Mouse (Mus musculus) midbrain, embryonic 12.5 days (tissue): ENCODE results near the gene Madcam1. TPM values are rescaled to one million over a fixed set of nuclear protein-coding genes. Genes with fewer than 3 reads are reported as not detected.

Experiments used
- ATAC-seq: fragments of 200-750 bp; cut with Nextera tagmentation; 2 replicates; pipeline ENCODE4 v1.8.0; 2017; ENCODE audit warnings: low read depth, moderate TSS enrichment, moderate library complexity; ENCODE audit not compliant: low FRiP score
- H3K27ac ChIP-seq: fragments of 300-500 bp; sonication (generic); replicated peaks from 2 replicates; pipeline ENCODE4 v1.5.1; 2016; ENCODE audit warnings: mild to moderate bottlenecking
- H3K27me3 ChIP-seq: fragments of 300-500 bp; sonication (generic); 2 replicates; pipeline ENCODE4 v1.6.1; 2016; ENCODE audit warnings: mild to moderate bottlenecking
- H3K36me3 ChIP-seq: fragments of 300-500 bp; sonication (generic); 2 replicates; pipeline ENCODE4 v1.6.1; 2016
- H3K4me1 ChIP-seq: fragments of 300-500 bp; sonication (generic); 2 replicates; pipeline ENCODE4 v1.6.1; 2016
- H3K4me2 ChIP-seq: fragments of 300-500 bp; sonication (generic); replicated peaks from 2 replicates; pipeline ENCODE4 v1.6.1; 2016; ENCODE audit warnings: mild to moderate bottlenecking, moderate library complexity
- H3K4me3 ChIP-seq: fragments of 300-500 bp; sonication (generic); 2 replicates; pipeline ENCODE4 v1.5.1; 2016; ENCODE audit warnings: mild to moderate bottlenecking
- H3K9ac ChIP-seq: fragments of 300-500 bp; sonication (generic); replicated peaks from 2 replicates; pipeline ENCODE4 v1.6.1; 2016; ENCODE audit warnings: mild to moderate bottlenecking, moderate library complexity
- H3K9me3 ChIP-seq: fragments of 300-500 bp; sonication (generic); 2 replicates; pipeline ENCODE4 v1.6.1; 2016; ENCODE audit warnings: mild to moderate bottlenecking
- WGBS: fragments of 180-500 bp; shearing (Covaris S2); methylation state at CpG from one replicate; pipeline ENCODE4 v1.1.7; 2016; 5-methylcytosine and 5-hydroxymethylcytosine counted together
- polyA plus RNA-seq: library from polyadenylated mRNA; unstranded; fragments of >200 nt; fragmentation: Nextera tagmentation; extraction: Ambion mirVana; gene quantifications from 2 replicates; pipeline ENCODE4 v1.2.1, GENCODE M21; 2016

The Madcam1 gene
- polyA plus RNA-seq, 1 experiment from 2014 or later, result 1.7 TPM

DNA sequence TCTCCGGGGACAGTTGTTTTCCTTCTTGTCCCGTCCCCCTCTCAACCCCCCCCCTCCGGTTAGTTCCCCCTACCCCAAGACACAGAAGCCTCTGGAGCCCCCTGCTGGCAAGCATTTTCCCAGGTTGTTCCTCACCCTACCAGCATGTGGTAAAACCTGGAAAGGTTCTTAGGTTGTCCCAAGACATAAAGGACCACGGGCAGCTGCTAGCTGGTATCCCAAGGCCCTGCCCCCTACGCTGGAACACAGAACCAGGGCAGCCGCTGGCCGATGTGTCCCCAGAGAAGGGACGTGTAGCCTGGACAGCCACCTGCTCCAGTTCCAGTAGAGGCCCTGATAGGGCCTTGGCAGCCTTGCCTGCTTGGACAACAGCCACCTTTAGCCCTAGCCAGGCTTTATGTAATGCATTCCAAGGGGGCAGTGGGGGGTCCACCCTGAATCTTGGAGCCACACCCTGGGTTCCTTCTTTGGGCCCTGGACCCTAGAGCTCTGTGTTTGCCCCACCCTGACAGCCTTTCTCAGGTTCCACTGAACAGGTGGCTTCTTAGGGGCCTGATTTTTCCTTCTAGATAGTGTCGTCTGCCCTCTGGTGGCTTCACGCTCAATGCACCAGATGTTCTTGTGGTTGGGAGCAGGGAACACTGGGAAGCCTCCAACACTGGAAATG lies 18.7 kb downstream of the Madcam1 start:
- ATAC-seq, result no peak
- H3K27ac ChIP-seq, result no peak overlapping the region

DNA sequence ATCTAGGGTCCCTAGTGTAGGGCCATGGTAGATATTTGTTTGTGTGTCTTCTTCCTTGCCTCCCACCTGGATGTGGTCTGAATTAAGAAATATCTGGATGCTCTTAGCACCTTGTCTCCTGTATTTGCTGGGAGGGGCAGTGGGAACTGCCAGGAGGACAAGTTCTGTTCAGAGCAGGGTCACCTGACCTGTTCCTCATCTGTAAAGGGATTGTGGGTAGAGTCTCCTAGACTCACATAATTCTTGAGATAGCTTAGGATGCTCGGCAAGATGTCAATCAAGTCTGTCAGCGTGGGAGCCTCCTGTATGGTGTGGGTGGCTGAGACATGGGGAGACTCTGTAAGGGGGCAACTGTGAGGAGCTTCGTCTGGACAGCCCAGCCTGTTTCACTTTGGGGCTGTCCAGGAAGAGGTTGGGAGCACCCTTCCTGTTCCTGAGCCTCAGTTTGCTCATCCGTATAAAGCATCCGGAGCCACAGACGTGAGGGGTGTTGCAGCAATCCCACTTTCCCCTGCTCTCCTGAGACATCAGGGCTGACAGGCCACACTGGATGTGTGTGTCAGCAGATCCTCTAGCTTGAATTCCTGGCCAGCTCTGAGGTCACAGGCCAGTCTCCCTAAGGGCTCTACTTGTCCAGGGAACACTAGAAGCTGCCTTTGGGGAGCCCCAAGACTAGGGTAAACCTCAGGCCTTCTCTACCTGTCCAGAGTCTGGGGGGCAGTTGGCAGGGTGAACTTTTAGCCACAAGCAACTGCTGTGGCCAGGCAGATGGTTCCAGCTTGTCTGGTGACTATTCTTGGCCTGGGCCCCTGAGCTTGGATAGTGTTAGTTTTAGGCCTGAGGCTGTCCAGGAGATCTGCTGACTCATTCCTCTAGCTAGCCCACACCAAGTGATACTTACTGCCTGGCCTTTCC lies 19.6 kb downstream of the Madcam1 start:
- peak overlapping the region; percentile 87; the same call in 1 of the 2 replicates for H3K9ac ChIP-seq
- peak overlapping the region; percentile 92 for H3K4me3 ChIP-seq
- H3K27me3 ChIP-seq, result peaks cover 3% of the 10 kb centered on the region; the same call in 1 of the 2 replicates
- H3K9me3 ChIP-seq, result no peaks in the 10 kb centered on the region
- H3K4me1 ChIP-seq, result peaks cover 23% of the 10 kb centered on the region
- H3K27ac ChIP-seq, result no peak overlapping the region
- peak overlapping the region; percentile 83 for H3K4me2 ChIP-seq
- H3K36me3 ChIP-seq, result peaks cover 50% of the 10 kb centered on the region
- ATAC-seq, result no peak
- 87% methylated on average over 6 of the region's 6 CpGs for WGBS

More for the DNA sequence above, 18.7 kb downstream of the Madcam1 start:
- Histone ChIP-seq H3K4me1 (peaks cover 23% of the 10 kb centered on the region), H3K4me2 (peak overlapping the region; percentile 83), H3K9me3 (no peaks in the 10 kb centered on the region), H3K9ac (peak overlapping the region; percentile 87), H3K4me3 (peak overlapping the region; percentile 92), H3K36me3 (peaks cover 40% of the 10 kb centered on the region), H3K27me3 (peaks cover 3% of the 10 kb centered on the region; the same call in 1 of the 2 replicates)
- WGBS, result 7% methylated on average over 10 of the region's 10 CpGs

DNA sequence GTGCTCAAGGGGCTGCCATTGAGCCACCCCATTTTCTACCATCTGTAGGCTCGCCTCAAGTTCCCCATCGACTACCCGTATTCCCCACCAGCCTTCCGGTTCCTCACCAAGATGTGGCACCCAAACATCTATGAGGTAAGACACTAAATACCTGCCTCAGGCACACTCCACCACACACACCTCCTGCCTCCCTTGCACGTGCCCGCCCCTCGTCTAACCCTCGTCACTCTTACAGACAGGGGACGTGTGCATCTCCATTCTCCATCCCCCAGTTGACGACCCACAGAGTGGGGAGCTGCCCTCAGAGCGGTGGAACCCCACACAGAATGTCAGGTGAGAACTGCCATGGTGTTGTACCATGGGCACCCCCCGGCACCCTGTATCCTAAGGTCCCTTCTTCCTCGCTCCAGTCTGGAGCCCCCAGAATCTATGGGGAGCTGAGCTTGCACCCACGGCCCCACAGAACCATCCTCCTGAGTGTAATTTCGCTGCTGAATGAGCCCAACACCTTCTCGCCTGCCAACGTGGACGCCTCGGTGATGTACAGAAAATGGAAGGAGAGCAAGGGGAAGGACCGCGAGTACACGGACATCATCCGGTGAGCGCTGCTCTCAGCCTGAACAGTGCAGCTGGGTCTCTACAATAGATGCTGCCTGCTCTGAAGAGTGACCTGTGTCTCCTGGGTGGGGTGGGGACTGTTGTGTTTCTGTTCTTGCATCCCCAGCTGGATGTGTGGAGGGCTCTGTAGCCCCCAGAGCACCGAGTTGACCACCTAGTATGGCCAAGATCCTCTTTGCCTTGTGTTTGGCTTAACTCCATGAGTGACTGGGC lies 20.6 kb downstream of the Madcam1 start:
- no peak for ATAC-seq
- 0 out of 2 replicates have a peak overlapping the region, but pooled peaks have one; percentile 1 for H3K4me3 ChIP-seq
- no peak overlapping the region for H3K9ac ChIP-seq
- no peak overlapping the region for H3K4me2 ChIP-seq
- no peak overlapping the region for H3K27ac ChIP-seq
- 0 out of 2 replicates have a peak, but pooled peaks cover 3% of the 10 kb centered on the region for H3K27me3 ChIP-seq
- H3K36me3 ChIP-seq, result peaks cover 55% of the 10 kb centered on the region
- WGBS, result 91% methylated on average over 25 of the region's 25 CpGs
- peaks cover 23% of the 10 kb centered on the region for H3K4me1 ChIP-seq
- no peaks in the 10 kb centered on the region for H3K9me3 ChIP-seq

DNA sequence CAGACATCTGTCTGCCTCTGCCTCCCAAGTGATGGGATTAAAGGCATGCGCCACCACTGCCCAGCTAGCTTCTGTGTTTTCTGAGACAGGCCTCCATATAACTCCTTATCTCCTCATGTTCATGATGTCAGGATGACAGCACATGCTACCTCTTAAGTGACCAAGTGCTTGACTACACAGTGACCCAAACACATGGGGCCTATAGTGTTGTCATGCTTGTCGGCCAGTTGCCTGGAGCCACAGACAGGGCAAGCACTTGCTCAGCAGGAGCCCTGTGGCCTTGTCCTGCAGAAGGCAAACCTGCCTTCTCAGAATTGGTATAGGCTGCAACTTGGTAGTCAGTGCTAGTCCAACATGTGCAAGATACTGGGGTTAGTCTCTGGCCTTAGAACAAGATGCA lies 21.9 kb downstream of the Madcam1 start:
- Histone ChIP-seq H3K27me3 (no peaks in the 10 kb centered on the region), H3K9ac (no peak overlapping the region), H3K4me2 (no peak overlapping the region), H3K4me1 (peaks cover 18% of the 10 kb centered on the region), H3K9me3 (no peaks in the 10 kb centered on the region), H3K4me3 (no peak overlapping the region), H3K27ac (no peak overlapping the region), H3K36me3 (peaks cover 55% of the 10 kb centered on the region)
- ATAC-seq, result no peak
- 93% methylated on average over 2 of the region's 2 CpGs for WGBS

DNA sequence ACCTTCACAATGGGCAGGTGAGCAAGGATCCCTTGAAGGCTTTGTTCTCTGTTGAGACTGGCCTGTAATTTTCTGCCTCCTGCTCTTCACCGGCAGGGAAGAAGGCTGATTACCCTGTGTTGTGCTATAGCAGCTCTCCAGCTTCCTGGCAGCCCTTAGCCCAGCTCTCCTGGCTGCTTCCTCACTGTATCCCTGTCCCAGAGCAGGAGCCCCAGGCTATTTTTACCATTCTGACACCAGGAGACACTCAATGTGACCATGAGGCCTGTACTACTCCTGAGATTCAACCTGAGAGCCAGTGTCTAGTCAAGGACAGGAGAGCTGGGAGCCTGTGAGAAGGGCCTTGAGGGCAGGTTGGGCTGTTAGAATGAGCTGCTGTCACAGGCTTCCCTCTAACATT lies 22.3 kb downstream of the Madcam1 start:
- 85% methylated on average over 1 of the region's 1 CpGs for WGBS
- H3K9me3 ChIP-seq, result no peaks in the 10 kb centered on the region
- H3K4me1 ChIP-seq, result peaks cover 17% of the 10 kb centered on the region
- H3K36me3 ChIP-seq, result peaks cover 55% of the 10 kb centered on the region
- H3K27ac ChIP-seq, result no peak overlapping the region
- H3K9ac ChIP-seq, result no peak overlapping the region
- H3K4me3 ChIP-seq, result no peak overlapping the region
- no peak for ATAC-seq
- no peaks in the 10 kb centered on the region for H3K27me3 ChIP-seq
- H3K4me2 ChIP-seq, result no peak overlapping the region

DNA sequence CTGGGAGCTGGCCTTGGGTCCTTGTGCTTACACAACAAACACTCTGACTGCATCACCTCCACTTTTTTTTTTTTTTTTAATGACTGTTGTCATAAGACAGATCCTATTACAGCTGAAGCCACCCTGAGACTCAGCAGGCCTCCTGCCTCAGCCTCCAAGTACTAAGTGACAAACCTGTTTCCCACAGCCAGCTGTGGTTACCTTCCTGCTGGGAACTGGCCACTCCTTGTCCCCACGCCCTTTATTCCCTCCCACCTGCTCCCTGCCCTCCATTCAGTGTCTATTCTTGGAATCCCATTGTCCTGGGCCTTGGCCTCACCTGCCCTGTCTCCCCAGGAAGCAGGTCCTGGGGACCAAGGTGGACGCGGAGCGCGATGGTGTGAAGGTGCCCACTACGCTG lies 23.2 kb downstream of the Madcam1 start:
- H3K36me3 ChIP-seq, result peaks cover 55% of the 10 kb centered on the region
- WGBS, result 97% methylated on average over 6 of the region's 6 CpGs

DNA sequence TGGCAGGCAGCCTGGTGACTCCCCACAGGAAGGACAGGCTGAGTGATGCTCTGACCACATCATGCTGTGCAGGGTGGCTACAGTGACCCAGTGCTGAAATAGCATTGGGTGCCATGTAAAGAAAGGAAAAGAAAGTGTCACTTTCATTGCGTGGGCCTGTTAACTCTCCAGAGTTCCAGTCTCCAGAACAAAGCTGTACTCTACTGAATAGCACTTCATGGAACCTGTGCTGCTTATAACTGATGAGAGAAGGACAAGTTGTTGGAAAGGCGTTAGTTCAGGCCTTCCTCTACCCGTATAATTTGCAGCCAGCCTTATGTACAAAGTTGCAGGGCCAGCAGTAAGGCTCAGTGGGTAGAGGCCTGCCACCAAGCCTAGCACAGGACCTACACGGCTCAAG lies 24.4 kb downstream of the Madcam1 start, which contains the start of gene Gzmm:
TSS of gene Gzmm (plus strand) at position 301 of the 400 bp plus-strand sequence.
- peaks cover 55% of the 10 kb centered on the region for H3K36me3 ChIP-seq
- no peak within 1 kb of the TSS for H3K27ac ChIP-seq
- peaks cover 6% of the 10 kb centered on the region; the same call in 1 of the 2 replicates for H3K9me3 ChIP-seq
- H3K9ac ChIP-seq, result no peak within 1 kb of the TSS
- no peak for ATAC-seq
- H3K4me1 ChIP-seq, result peaks cover 6% of the 10 kb centered on the region
- H3K4me2 ChIP-seq, result no peak within 1 kb of the TSS
- H3K27me3 ChIP-seq, result no peaks in the 10 kb centered on the region
- WGBS, result 80% methylated on average over 4 of the region's 4 CpGs
- no peak within 1 kb of the TSS for H3K4me3 ChIP-seq

More for the DNA sequence above, 23.2 kb downstream of the Madcam1 start:
- Histone ChIP-seq H3K27ac (no peak overlapping the region), H3K4me1 (peaks cover 17% of the 10 kb centered on the region), H3K27me3 (no peaks in the 10 kb centered on the region), H3K9ac (no peak overlapping the region), H3K9me3 (peaks cover 6% of the 10 kb centered on the region; the same call in 1 of the 2 replicates), H3K4me2 (no peak overlapping the region), H3K4me3 (no peak overlapping the region)
- no peak for ATAC-seq

DNA sequence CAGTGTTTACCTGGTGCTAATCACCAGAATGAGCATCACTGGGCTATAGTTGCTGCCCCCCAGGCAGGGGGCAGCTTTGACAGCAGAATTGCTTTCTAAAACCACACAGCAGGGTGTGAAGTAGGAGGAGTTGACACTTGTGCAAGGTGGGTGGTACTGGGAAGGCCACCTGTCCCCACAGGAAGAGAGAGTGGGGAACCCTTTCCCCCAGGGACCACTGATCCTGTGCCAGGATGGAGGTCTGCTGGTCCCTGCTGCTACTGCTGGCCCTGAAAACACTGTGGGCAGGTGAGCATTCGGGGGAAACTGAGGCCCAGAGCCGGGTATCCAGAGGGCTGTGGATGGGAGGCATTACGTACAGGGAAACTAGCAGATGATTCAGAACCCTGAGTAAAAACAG lies 24.8 kb downstream of the Madcam1 start:
- peaks cover 53% of the 10 kb centered on the region for H3K36me3 ChIP-seq
- no peak overlapping the region for H3K27ac ChIP-seq
- H3K27me3 ChIP-seq, result no peaks in the 10 kb centered on the region
- 93% methylated on average over 3 of the region's 3 CpGs for WGBS
- H3K9me3 ChIP-seq, result peaks cover 6% of the 10 kb centered on the region; the same call in 1 of the 2 replicates
- H3K4me1 ChIP-seq, result peaks cover 1% of the 10 kb centered on the region; the same call in 1 of the 2 replicates
- H3K4me2 ChIP-seq, result no peak overlapping the region
- no peak for ATAC-seq
- no peak overlapping the region for H3K4me3 ChIP-seq
- H3K9ac ChIP-seq, result no peak overlapping the region

DNA sequence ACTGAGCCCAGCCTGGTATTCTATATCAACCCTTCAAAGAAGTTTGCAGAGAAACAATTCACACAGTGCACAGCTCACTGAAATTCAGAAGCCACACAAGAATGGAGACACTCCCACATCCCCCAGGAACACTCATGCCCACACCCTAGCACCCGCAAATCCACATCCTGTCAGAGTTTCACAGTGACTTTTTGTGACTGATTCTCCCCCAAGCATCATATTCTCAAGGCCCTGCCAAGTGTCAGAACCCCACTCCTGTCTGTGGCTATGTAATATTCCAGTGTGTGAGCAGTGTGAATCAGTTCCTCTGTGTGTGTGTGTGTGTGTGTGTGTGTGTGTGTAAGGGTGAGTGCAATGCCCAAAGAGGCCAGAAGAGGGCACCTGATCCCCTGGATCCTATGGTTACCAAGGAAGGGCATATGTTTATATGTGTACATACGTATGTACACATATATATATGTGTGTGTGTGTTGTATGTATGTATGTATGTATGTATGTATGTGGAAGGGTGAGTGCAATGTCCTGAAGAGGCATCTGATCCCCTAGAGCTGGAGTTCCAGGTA lies 27.7 kb downstream of the Madcam1 start:
- Histone ChIP-seq H3K9me3 (peaks cover 6% of the 10 kb centered on the region; the same call in 1 of the 2 replicates), H3K36me3 (peaks cover 25% of the 10 kb centered on the region), H3K4me1 (no peaks in the 10 kb centered on the region; the same call in 1 of the 2 replicates), H3K9ac (no peak overlapping the region), H3K4me2 (no peak overlapping the region), H3K4me3 (no peak overlapping the region), H3K27ac (no peak overlapping the region), H3K27me3 (no peaks in the 10 kb centered on the region)
- no peak for ATAC-seq
- WGBS, result 100% methylated on average over 2 of the region's 2 CpGs

DNA sequence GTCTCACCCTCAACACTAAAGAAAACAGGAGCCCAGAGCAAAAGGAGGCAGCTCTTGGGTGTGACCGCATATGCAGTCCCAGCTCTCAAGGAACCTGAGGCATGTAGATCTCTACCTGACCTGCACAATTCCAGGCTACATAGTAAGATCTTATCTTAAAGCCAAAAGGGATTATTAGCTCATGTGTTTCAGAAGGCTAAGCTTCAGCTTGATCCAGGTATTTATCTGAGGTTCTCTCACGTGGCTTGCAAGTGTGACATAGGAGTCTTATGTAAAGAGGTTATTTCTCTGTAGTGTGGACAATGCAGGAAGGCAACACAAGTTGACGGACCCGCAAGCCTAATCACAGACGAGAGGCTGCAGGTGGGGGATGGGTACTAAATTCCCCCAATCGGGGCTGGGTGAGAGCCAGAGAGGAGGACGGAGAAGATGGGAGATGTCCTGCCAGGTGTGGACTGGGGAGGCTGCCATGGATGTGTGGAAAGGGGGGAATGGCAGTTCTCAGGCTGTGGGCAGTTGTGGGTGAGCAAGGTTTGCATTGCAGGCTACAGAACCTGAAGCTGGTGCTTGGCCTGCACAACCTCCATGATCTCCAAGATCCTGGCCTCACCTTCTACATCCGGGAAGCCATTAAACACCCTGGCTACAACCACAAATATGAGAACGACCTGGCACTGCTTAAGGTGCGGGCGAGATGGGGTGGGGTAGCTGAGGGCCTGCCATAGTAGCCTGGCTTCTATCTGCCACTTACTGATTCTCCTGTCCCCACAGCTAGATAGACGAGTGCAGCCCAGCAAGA lies 29.4 kb downstream of the Madcam1 start:
- no peaks in the 10 kb centered on the region for H3K27me3 ChIP-seq
- no peak overlapping the region for H3K4me3 ChIP-seq
- no peak overlapping the region for H3K27ac ChIP-seq
- peaks cover 7% of the 10 kb centered on the region for H3K36me3 ChIP-seq
- 82% methylated on average over 12 of the region's 12 CpGs for WGBS
- peaks cover 6% of the 10 kb centered on the region; the same call in 1 of the 2 replicates for H3K9me3 ChIP-seq
- no peaks in the 10 kb centered on the region; the same call in 1 of the 2 replicates for H3K4me1 ChIP-seq
- ATAC-seq, result no peak
- no peak overlapping the region for H3K9ac ChIP-seq
- no peak overlapping the region for H3K4me2 ChIP-seq
